8 mouse cellular contexts compared by ENCODE assay signal in genomic region chr15:81729792-81730635, GRCm38 (mm10). TPM values are rescaled to one million over a fixed set of nuclear protein-coding genes. Genes with fewer than 3 reads are reported as not detected.
DNase-seq lines count a peak whose midpoint lies in the region; ATAC-seq lines count a peak whose summit lies in the region.

No protein-coding gene starts in this region.

- H3K9me3 ChIP-seq in hindbrain, embryonic 11.5 days (ENCODE audit: control insufficient read depth, low read length) = no peaks in the 10 kb centered on the region

- no peaks in the 10 kb centered on the region for H3K27me3 ChIP-seq in hindbrain, embryonic 11.5 days (ENCODE audit: control insufficient read depth, insufficient read depth, low read length)

- peak overlapping the region; percentile 58; the same call in 1 of the 2 replicates for H3K27ac ChIP-seq in hindbrain, embryonic 11.5 days (ENCODE audit: low read depth, low read length)

- H3K4me1 ChIP-seq in hindbrain, embryonic 11.5 days (replicated peaks; ENCODE audit: control insufficient read depth, insufficient read depth, low read length) = no peaks in the 10 kb centered on the region; the same call in none of the 2 replicates

- H3K36me3 ChIP-seq in hindbrain, embryonic 11.5 days (ENCODE audit: control insufficient read depth, insufficient read depth, low read length) = peaks cover 2% of the 10 kb centered on the region; the same call in 1 of the 2 replicates

- 5% methylated on average over 41 of the region's 41 CpGs for WGBS in hindbrain, embryonic 11.5 days

- DNase-seq in Muller cell, postnatal 12 days (ENCODE audit: inconsistent ontology term) = peak; percentile 99
- peak; percentile 99 for DNase-seq in cerebellum, adult 9-11 months
- DNase-seq in frontal cortex, adult 2 months (ENCODE audit: extremely low spot score in 1 of 2, low spot score in 1 of 2) = peak; percentile 98 to 99
- peak; percentile 98 for DNase-seq in hindbrain, embryonic 11.5 days (ENCODE audit: low spot score)
- DNase-seq in layer of hippocampus, postnatal 10 days (ENCODE audit: low spot score in 2 of 2) = peak; percentile 97
- peak; percentile 99 for DNase-seq in lung, postnatal 10 days
- peak; percentile 95 for DNase-seq in ovary, postnatal 36 days (ENCODE audit: low spot score)
- DNase-seq in thymus, postnatal 25 days = peak; percentile 96

- ATAC-seq in hindbrain, embryonic 11.5 days (ENCODE audit: low FRiP score) = peak; percentile 99

- peak overlapping the region; percentile 100 for H3K4me3 ChIP-seq in hindbrain, embryonic 11.5 days (ENCODE audit: low read depth, low read length)

- H3K4me2 ChIP-seq in hindbrain, embryonic 11.5 days (replicated peaks; ENCODE audit: low read depth, low read length) = peak overlapping the region; percentile 90

- peak overlapping the region; percentile 92 for H3K9ac ChIP-seq in hindbrain, embryonic 11.5 days (ENCODE audit: low read depth, low read length)

RNA-seq across cellular contexts. Expression of gene Zc3h7b, which starts 14.8 kb away (rescaled TPM):
- 82.6 and 89.3 TPM in 2 replicates for polyA plus RNA-seq in frontal cortex, adult 2 months (2012; rRNA removed)
- polyA plus RNA-seq in hindbrain, embryonic 11.5 days (2014; fragmentation: Nextera tagmentation; extraction: Ambion mirVana) = 36.8 and 52.6 TPM in 2 replicates
- 100 to 1,000 TPM; 155 to 187 TPM for total RNA-seq in layer of hippocampus, postnatal 10 days (2021)

RNA-seq across cellular contexts. Expression of gene Rangap1, which starts 15.3 kb away (rescaled TPM):
- 131 and 140 TPM in 2 replicates for polyA plus RNA-seq in frontal cortex, adult 2 months (2012; rRNA removed)
- polyA plus RNA-seq in hindbrain, embryonic 11.5 days (2014; fragmentation: Nextera tagmentation; extraction: Ambion mirVana) = 130 and 145 TPM in 2 replicates
- 100 to 1,000 TPM; 189 to 201 TPM for total RNA-seq in layer of hippocampus, postnatal 10 days (2021)

RNA-seq across cellular contexts. Expression of gene Chadl, which starts 32.9 kb away (rescaled TPM):
- 20.2 and 20.8 TPM in 2 replicates for polyA plus RNA-seq in frontal cortex, adult 2 months (2012; rRNA removed)
- polyA plus RNA-seq in hindbrain, embryonic 11.5 days (2014; fragmentation: Nextera tagmentation; extraction: Ambion mirVana) = 3.5 and 3.6 TPM in 2 replicates
- total RNA-seq in layer of hippocampus, postnatal 10 days (2021) = 10 to 100 TPM; 24.0 to 31.8 TPM

Comparison
In these comparisons a context has a peak if more than half of its experiments do, and no peak if none do; other contexts are left out.
1. Peak in every context shown above with its lines: DNase-seq, ATAC-seq, H3K4me3 ChIP-seq and H3K27ac ChIP-seq.